Mouse (Mus musculus) ZHBTc4 (cell line): Measurements from ENCODE around the gene Ucp1.
A peak's percentile ranks its signal among the peaks of the same experiment; 100 is the strongest.
"Not testable (repeated sequence)": the region's sequence is repeated elsewhere in the genome, so short reads cannot be mapped to it uniquely, and the experiment has no call there.

Source experiments
- DNase-seq: peaks from one replicate; pipeline ENCODE4 v3.0.0-alpha.2; 2011; ENCODE audit warnings: low read depth, low spot score

The Ucp1 gene

GRCm38 (mm10) chr8:83290176-83290575, at the start of gene Ucp1:
Gene Ucp1, plus strand, starts transcription at chr8:83290352.
- peak; percentile 39 for DNase-seq

DNA sequence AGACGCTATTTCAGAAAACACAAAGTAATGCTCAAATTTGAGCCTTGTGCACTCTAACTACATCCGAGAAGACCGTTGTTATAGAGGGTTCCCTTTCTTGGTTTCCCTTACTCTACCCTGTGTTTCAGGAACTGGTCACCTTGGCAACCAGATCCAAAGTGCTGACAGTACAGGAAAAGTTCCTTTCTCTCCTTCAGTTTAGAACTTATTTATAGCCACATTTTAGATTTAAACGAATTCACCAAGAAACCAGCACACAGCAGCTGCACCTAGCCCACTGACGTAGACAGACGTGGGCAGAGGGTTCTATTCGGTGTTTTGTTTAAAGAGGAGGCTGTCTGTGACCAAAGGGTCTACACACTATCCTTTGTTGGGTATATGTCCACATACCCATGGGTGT, 46.0 kb upstream of the Ucp1 start:
- no peak for DNase-seq

DNA sequence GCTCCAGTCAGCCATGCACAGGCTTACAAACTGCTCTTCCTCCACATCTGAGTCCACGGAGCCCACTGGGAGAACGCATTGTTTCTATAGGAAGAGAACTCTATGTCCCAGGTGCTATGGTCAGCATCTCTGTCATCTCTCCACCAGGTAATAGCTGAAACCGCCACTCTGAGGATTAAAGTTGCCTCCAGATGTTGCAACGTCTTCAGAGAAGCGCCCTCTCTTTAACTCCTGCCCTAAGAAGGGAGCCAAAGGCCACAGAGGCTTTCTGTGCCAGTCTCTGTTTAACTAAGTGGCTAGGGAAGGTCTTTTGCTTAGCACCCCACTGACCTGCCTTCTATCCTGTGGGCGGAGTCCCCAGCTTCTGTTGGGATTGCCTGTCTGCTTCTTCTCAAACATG, 39.3 kb upstream of the Ucp1 start:
- DNase-seq, result no peak

DNA sequence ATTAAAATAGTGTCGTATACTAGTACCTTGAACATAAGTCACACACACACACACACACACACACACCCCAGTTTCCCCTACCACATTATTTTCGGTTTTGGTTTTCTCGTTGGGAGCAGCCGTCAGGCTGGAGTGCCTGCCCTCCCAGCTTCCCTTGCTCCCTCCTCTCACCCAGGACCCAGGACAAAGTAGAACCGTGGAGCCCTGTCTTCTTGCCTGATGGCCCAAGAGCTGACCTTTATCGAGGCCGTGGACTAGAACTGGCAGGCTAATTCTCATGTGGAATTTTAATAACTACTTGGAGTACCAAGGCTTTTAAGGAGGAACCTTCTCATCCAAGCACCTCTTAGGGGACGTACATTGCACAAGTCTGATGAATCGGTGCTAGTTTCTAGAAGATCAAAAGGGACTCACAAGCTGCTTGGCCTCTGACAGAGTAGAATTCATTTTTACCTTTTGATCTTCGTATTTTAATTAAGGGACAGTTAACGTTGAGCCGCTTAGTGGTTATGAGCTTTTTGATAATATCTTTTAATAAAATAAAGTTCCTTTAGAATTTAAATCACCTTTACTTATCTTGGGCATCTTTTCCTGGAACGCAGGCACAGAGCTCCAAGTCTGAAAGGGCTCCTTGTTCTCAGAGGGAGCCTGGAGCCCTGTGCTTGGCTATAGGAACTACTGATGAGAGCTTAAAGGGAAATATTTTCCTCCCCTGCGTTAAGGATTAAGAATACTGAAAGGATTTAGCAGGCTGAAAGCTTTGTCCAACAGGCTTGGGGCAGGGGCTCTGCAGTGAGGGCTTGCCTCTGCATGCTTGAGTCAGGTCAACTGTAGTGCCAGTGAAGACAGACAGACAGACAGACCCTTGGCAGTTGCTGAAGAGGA, 38.5 kb upstream of the Ucp1 start:
- no peak for DNase-seq

DNA sequence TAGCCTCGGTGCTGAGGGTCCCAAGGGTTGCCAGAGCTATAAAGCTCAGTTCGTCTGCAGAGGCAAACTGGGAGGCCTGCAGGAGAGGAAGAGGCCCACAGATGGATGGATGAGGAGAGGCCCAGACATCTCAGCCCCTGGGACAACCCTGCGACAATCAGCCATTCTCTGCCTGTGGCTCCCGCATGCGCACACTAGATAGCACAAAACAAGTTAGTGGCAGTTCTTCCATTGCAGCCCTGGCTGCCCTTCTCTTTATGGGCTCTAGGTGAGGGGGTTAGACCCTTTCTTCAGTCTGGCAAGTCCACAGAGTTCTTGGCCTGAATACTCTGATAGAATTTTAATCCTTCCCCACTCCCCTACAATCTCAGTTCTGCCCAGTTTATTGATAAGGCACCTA, 37.4 kb upstream of the Ucp1 start:
- no peak for DNase-seq

DNA sequence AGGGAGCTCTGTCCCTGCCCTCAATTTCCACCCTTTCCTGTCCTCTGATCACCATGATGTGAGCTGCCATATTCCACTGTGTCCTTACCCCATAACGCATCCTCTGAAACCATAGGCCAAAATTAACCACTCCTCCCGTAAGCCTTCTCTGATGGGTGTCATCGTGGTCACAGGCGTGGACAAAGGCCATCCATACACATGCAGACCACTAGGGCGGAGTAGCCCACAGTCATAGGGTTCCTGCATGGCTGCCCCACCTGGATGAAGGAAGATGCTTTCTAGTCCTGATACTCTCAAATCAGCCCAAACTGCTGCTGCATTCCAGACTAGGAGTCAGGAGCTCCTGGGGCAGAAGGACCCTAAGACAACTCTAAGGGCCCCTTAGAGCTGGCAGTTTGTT, 32.5 kb upstream of the Ucp1 start:
- peak; percentile 77 for DNase-seq

DNA sequence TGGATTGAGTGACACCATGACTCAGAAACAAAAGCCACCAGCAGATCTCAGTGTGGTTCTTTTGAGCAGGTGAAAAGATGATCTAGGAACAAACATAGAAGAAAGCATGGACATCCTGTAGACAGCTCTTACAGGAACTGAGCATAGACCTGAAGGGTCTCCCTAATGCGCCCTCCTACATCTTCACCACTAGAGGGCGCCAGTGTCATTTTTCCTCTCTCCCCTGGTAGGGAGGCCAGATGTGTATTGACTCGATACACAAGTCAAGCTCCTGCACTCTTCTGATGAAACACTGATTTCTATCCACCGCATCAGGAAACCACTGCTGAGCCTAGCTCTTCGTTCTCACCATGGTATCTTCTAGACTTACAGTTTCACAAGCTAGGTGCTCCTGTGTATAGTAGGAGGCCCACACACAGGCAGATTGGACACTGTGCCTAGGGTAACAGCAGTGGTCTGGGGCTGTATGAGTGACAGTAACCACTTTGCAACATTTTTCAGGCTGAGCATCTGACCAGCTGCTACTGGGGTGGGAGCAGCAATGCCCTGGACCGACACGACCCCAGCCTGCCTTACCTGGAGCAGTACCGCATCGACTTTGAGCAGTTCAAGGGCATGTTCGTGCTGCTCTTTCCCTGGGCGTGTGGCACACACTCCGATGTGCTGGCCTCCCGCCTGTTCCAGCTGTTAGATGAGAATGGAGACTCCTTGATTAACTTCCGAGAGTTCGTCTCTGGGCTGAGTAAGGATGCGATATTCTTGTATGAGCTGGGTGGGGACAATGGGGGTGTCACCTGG, 29.5 kb upstream of the Ucp1 start:
- DNase-seq, result peak; percentile 88

DNA sequence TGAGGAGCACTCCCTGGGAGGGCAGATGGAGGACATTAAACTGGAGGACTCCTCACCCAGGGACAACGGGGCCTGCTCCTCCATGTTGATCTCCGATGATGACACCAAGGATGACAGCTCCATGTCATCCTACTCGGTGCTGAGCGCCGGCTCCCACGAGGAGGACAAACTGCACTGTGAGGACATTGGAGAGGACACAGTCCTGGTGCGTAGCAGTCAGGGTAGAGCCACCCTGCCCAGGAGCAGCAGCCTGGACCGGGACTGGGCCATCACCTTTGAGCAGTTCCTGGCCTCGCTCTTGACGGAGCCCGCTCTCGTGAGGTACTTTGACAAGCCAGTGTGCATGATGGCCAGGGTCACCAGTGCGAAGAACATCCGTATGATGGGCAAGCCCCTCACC, 19.0 kb upstream of the Ucp1 start:
- no peak for DNase-seq

DNA sequence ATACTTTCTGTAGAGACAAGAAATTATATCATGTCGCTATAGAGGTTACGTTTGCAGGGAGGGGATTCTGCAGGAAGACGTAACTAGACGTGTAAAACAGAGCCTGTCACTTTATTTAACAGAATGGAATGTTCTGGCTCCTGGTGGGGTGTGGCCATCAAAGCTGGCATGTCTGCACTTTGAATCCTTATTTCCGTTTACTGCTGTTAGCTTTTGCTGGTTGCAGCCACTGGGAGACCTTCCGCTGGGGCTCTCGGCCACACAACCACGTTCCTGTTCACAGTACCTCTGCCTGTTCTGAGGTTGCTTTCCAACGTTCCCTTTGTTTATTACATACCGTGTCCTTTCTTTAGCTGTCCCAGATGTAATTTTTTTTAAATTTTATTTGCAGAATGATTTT, 17.7 kb upstream of the Ucp1 start:
- peak; percentile 12 for DNase-seq

- DNase-seq, result no peak
These were observed 15.7 kb upstream of the Ucp1 start for GRCm38 (mm10) chr8:83274470-83274869.

- no peak for DNase-seq
These were observed 11.7 kb upstream of the Ucp1 start for GRCm38 (mm10) chr8:83278431-83278830.

DNA sequence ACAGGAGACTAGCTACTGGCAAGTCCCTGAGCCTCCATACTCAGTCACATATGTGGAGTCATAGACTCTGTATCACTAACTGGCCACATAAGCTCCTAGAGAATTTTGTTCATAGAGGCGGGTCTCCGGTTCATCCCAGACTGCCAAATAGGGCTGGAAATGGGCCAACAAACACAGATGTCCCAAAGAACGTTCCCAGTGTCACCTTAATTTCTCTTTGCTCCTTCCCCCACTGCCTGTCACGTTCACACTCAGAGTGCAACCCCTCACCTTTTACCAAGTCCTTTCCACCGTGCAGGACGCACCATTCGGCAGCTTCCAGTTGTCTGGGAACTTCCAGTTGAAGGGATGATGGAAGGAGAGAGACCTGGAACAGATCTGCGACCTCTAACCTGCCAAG, 4.8 kb upstream of the Ucp1 start:
- no peak for DNase-seq

GRCm38 (mm10) chr8:83297375-83297774, 7.2 kb downstream of the Ucp1 start:
- no peak for DNase-seq

DNA sequence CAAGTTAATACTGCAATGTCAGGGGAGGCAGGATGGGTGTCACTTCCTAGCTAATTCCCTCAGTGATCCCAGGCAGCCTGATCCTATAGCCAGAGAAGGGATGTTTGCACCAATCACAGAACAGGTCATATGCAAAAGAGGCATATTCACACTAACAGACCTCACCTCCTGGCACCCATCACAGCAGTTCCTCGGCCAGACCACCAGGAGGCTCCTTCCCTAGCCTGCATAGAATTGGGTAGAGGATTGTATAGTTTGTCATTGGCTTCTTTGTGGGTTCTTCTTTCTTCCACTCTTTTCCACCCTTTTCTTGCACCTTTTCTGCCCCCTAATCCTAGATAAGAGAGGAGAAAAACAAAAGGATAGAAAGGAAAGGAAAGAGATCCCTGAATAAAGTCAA, 10.0 kb downstream of the Ucp1 start:
- peak; percentile 69 for DNase-seq

DNA sequence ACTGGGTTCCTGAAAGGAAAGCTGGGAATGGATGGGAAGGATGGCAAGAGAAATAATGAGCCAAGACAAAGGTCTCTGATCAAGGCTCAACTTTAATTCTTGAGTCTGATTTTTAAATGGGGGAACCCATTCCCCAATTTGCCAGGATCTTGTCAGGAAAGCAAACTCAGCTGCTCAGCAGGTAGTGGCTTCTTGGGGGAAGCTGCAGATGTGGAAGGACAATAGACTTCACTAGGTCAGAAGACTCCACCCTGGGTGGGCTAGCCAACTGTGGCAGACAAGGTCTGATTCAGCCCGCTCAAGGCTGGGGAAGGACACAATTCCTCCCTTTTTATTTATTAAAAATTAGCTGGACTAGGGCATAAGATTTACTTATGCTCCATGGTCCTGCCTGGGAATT, 14.8 kb downstream of the Ucp1 start:
- peak; percentile 47 for DNase-seq

- DNase-seq, result no peak
These were observed 19.7 kb downstream of the Ucp1 start for GRCm38 (mm10) chr8:83309836-83310235.

DNA sequence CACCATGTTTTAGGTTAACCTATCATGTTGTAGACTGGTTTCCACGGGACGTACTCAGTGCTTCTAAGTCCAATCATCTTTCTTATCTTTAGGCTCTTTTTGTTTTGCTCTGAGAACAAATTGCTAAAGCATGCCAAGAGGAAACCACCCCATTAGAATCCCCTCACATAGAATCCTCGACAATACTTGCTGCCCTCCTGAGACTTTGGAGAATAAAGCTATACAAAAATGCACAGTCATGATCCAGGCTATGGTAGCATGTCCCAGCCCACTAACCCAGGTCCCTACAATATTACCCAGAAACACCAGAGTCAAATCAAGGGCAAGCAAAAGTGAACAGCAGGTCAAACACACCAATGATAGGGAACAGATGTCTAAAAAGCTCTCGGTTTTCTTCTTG, 24.9 kb downstream of the Ucp1 start:
- DNase-seq, result not testable (repeated sequence)

DNA sequence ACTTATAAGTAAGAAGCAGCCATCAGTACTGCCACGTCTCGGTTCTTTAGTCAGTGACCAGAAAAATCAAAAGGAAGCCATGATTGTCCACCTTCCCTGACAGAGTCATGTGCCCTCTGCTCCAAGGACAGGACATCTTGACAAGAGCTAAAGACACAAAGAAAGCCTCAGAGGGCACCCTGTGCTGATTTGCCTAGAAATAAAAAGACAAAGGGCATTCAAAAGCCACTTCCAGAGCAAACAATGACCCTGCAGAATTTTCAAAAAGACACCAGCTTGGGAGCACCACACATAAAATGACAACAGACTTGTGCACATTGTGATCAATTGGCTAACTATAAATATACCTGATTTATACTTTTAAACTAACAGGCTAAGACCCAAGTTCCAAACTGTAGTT, 25.5 kb downstream of the Ucp1 start:
- DNase-seq, result peak; percentile 45

- DNase-seq, result peak; percentile 21
These were observed 30.4 kb downstream of the Ucp1 start for GRCm38 (mm10) chr8:83320543-83320942.

- no peak for DNase-seq
These were observed 32.2 kb downstream of the Ucp1 start for GRCm38 (mm10) chr8:83322374-83322773.

- peak; percentile 54 for DNase-seq
These were observed 32.9 kb downstream of the Ucp1 start for GRCm38 (mm10) chr8:83323056-83323455.

- DNase-seq, result no peak
These were observed 37.7 kb downstream of the Ucp1 start for GRCm38 (mm10) chr8:83327889-83328288.

DNA sequence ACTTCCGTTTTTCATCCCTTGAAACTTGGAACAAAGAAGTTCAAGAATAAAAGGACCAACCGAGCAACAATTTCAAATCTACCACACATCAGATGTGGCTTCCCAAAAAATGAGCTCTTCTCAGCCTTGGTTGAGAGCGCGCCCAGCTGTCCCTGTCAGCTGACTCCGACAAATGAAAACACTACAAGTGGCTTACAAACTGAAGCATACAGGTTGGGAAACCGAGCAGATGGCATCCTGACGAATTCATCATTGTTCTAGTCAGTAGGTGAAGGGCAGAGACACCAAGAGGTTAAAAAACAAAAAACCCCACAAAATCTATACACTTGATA, 41.4 kb downstream of the Ucp1 start:
- DNase-seq, result no peak
